ENCODE assay signal across 8 mouse cellular contexts in the genomic region with DNA sequence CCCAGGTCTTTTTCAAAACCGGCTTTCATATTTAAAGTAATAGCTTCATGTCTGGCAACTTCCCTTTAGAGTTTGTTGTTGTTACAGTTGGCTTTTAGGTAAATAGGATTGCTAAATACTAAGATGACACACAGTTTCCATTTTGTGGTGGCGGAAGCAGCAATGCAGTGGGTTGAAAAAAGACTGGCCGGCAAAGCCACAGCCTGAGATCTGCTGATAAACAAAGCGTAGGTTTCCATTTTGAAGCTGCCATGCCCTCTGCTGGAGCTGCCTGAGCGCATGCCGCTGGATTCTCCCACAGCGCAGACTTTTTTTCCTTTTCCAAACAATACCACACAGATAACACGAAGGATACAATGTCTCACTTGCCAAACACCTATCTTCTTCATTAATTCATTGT. TPM values are rescaled to one million over a fixed set of nuclear protein-coding genes. Genes with fewer than 3 reads are reported as not detected.
DNase-seq lines count a peak whose midpoint lies in the region; ATAC-seq and TF ChIP-seq lines count a peak whose summit lies in the region.

No protein-coding gene starts in this region.

- 0 out of 2 replicates have a peak, but pooled peaks have one; percentile 13 for TF ChIP-seq POLR2A in heart, adult 2 months (IDR thresholded peaks at IDR 0.05; ENCODE audit: insufficient read depth, low read depth, low read length)
- TF ChIP-seq POLR2A in limb, embryonic 14.5 days (IDR thresholded peaks at IDR 0.05; ENCODE audit: borderline replicate concordance, extremely low read depth, insufficient read depth, insufficient read length), result no peak

- TF ChIP-seq EP300 in heart, adult 2 months (IDR thresholded peaks at IDR 0.05; ENCODE audit: insufficient read depth, low read depth, low read length), result peak; percentile 91; the same call in 1 of the 2 replicates

- 3% methylated on average over 8 of the region's 8 CpGs for WGBS in embryonic facial prominence, embryonic 11.5 days
- under 1% methylated on average over 8 of the region's 8 CpGs for WGBS in heart, adult 2 months
- WGBS in limb, embryonic 14.5 days, result 5% methylated on average over 8 of the region's 8 CpGs
- 0% methylated on average over 8 of the region's 8 CpGs for WGBS in midbrain, embryonic 16.5 days

- no peak overlapping the region for H3K4me2 ChIP-seq in embryonic facial prominence, embryonic 11.5 days (ENCODE audit: low read depth, low read length)
- H3K4me2 ChIP-seq in limb, embryonic 14.5 days (replicated peaks; ENCODE audit: low read depth, low read length, severe bottlenecking), result peak overlapping the region; percentile 38
- peak overlapping the region; percentile 49 for H3K4me2 ChIP-seq in midbrain, embryonic 16.5 days (ENCODE audit: low read length)

- H3K9ac ChIP-seq in embryonic facial prominence, embryonic 11.5 days (replicated peaks; ENCODE audit: low read length), result peak overlapping the region; percentile 30; the same call in 1 of the 2 replicates
- no peak overlapping the region; the same call in 1 of the 2 replicates for H3K9ac ChIP-seq in heart, adult 2 months (ENCODE audit: low read depth, low read length)
- no peak overlapping the region for H3K9ac ChIP-seq in limb, embryonic 14.5 days (ENCODE audit: low read depth, low read length, severe bottlenecking)
- peak overlapping the region; percentile 34; the same call in 1 of the 2 replicates for H3K9ac ChIP-seq in midbrain, embryonic 16.5 days (ENCODE audit: low read depth, low read length)

- no peaks in the 10 kb centered on the region for H3K36me3 ChIP-seq in embryonic facial prominence, embryonic 11.5 days (replicated peaks; ENCODE audit: control insufficient read depth, insufficient read depth, low read depth, low read length)
- H3K36me3 ChIP-seq in heart, adult 2 months (ENCODE audit: control insufficient read depth, insufficient read depth, low read length), result peaks cover 12% of the 10 kb centered on the region
- no peaks in the 10 kb centered on the region for H3K36me3 ChIP-seq in limb, embryonic 14.5 days (ENCODE audit: control insufficient read depth, insufficient read depth, low read length)
- H3K36me3 ChIP-seq in midbrain, embryonic 16.5 days (ENCODE audit: control insufficient read depth, insufficient read depth, low read length), result peaks cover 5% of the 10 kb centered on the region; the same call in 1 of the 2 replicates

- no peaks in the 10 kb centered on the region for H3K9me3 ChIP-seq in embryonic facial prominence, embryonic 11.5 days (replicated peaks; ENCODE audit: control insufficient read depth, low read length)
- H3K9me3 ChIP-seq in limb, embryonic 14.5 days (ENCODE audit: control insufficient read depth, low read length), result no peaks in the 10 kb centered on the region
- no peaks in the 10 kb centered on the region for H3K9me3 ChIP-seq in midbrain, embryonic 16.5 days (replicated peaks; ENCODE audit: control insufficient read depth, low read length, poor library complexity, severe bottlenecking)

- no peaks in the 10 kb centered on the region; the same call in 1 of the 2 replicates for H3K4me1 ChIP-seq in embryonic facial prominence, embryonic 11.5 days (ENCODE audit: control insufficient read depth, insufficient read depth, low read length)
- no peaks in the 10 kb centered on the region for H3K4me1 ChIP-seq in heart, adult 2 months (ENCODE audit: control insufficient read depth, insufficient read depth, low read length)
- peaks cover 9% of the 10 kb centered on the region; the same call in 1 of the 2 replicates for H3K4me1 ChIP-seq in limb, embryonic 14.5 days (ENCODE audit: control insufficient read depth, insufficient read depth, low read length)
- H3K4me1 ChIP-seq in midbrain, embryonic 16.5 days (ENCODE audit: control insufficient read depth, insufficient read depth, low read length), result peaks cover 12% of the 10 kb centered on the region

- DNase-seq in urinary bladder, adult 18-20 months (ENCODE audit: low spot score in 2 of 2), result peak; percentile 21 to 58
- DNase-seq in urinary bladder, postnatal 10 days (ENCODE audit: low spot score), result no peak
- DNase-seq in embryonic facial prominence, embryonic 11.5 days (ENCODE audit: low spot score), result peak; percentile 76
- DNase-seq in heart, adult 2 months, result peak; percentile 70 to 79
- DNase-seq in kidney, adult 8-10 months, result peak; percentile 63 to 70
- DNase-seq in limb, embryonic 14.5 days (ENCODE audit: low spot score), result peak; percentile 80
- peak; percentile 75 to 80 for DNase-seq in spleen, postnatal 36 days (ENCODE audit: low spot score in 2 of 2)

- 0 out of 2 replicates have a peak, but pooled peaks have one; percentile 11 for ATAC-seq in embryonic facial prominence, embryonic 11.5 days (replicated peaks; ENCODE audit: insufficient number of reproducible peaks, low FRiP score, low TSS enrichment, low read depth)
- ATAC-seq in limb, embryonic 14.5 days (ENCODE audit: low FRiP score, low read depth), result no peak
- ATAC-seq in midbrain, embryonic 16.5 days, result no peak

- intact Hi-C loops in heart, adult 2 months (cut with DNase I), result loop anchor here (1.0 to 10.0 kb wide), 3 partner anchors 188 to 304 kb away; a partner anchor contains a TSS

- no peaks in the 10 kb centered on the region for H3K79me2 ChIP-seq in heart, adult 2 months (replicated peaks; ENCODE audit: control insufficient read depth, insufficient read depth, low read length)

- no peaks in the 10 kb centered on the region for H3K27me3 ChIP-seq in embryonic facial prominence, embryonic 11.5 days (ENCODE audit: control insufficient read depth, insufficient read depth, low read length)
- no peaks in the 10 kb centered on the region for H3K27me3 ChIP-seq in heart, adult 2 months (ENCODE audit: control insufficient read depth, insufficient read depth, low read length)
- H3K27me3 ChIP-seq in limb, embryonic 14.5 days (ENCODE audit: control insufficient read depth, insufficient read depth, low read length), result no peaks in the 10 kb centered on the region
- H3K27me3 ChIP-seq in midbrain, embryonic 16.5 days (ENCODE audit: control insufficient read depth, insufficient read depth, low read depth, low read length), result no peaks in the 10 kb centered on the region

- H3K27ac ChIP-seq in embryonic facial prominence, embryonic 11.5 days (replicated peaks; ENCODE audit: low read depth, low read length), result no peak overlapping the region
- H3K27ac ChIP-seq in heart, adult 2 months, result peak overlapping the region; percentile 68
- no peak overlapping the region for H3K27ac ChIP-seq in limb, embryonic 14.5 days (replicated peaks; ENCODE audit: low read depth, low read length)
- no peak overlapping the region for H3K27ac ChIP-seq in midbrain, embryonic 16.5 days (ENCODE audit: low read length)

- H3K4me3 ChIP-seq in embryonic facial prominence, embryonic 11.5 days (ENCODE audit: low read depth, low read length), result no peak overlapping the region
- H3K4me3 ChIP-seq in heart, adult 2 months, result peak overlapping the region; percentile 4; the same call in 1 of the 2 replicates
- peak overlapping the region; percentile 19 for H3K4me3 ChIP-seq in limb, embryonic 14.5 days (replicated peaks; ENCODE audit: low read length)
- H3K4me3 ChIP-seq in midbrain, embryonic 16.5 days (ENCODE audit: low read depth, low read length), result peak overlapping the region; percentile 15; the same call in 1 of the 2 replicates

- peak; percentile 86 for TF ChIP-seq CTCF in heart, adult 2 months (IDR thresholded peaks at IDR 0.05)

RNA-seq across cellular contexts. Expression of a gene that starts 2.6 kb away (rescaled TPM):
- 67.8 and 86.1 TPM in 2 replicates for polyA plus RNA-seq in embryonic facial prominence, embryonic 11.5 days (2014; fragmentation: Nextera tagmentation; extraction: Ambion mirVana)
- 10 to 100 TPM; 43.7 to 59.2 TPM for total RNA-seq in heart, adult 2 months (2021)
- polyA plus RNA-seq in heart, adult 2 months (2012; rRNA removed), result 7.7 and 18.4 TPM in 2 replicates
- polyA plus RNA-seq in limb, embryonic 14.5 days (2012; rRNA removed), result 16.5 and 24.3 TPM in 2 replicates
- polyA plus RNA-seq in limb, embryonic 14.5 days (2014; fragmentation: Nextera tagmentation; extraction: Ambion mirVana), result 48.2 and 51.0 TPM in 2 replicates
- 133 and 147 TPM in 2 replicates for polyA plus RNA-seq in midbrain, embryonic 16.5 days (2015; fragmentation: Nextera tagmentation; extraction: Ambion mirVana)

Comparison
In these comparisons a context has a peak if more than half of its experiments do, and no peak if none do; other contexts are left out.
1. H3K9ac ChIP-seq: peak in embryonic facial prominence, embryonic 11.5 days (single experiment) and midbrain, embryonic 16.5 days (single experiment); none in heart, adult 2 months (single experiment) and limb, embryonic 14.5 days (single experiment).